Mouse (Mus musculus) neural tube, postnatal 0 days (tissue): ENCODE measurements around the gene Kcnh1. TPM values are rescaled to one million over a fixed set of nuclear protein-coding genes. Genes with fewer than 3 reads are reported as not detected.

Experiments
- polyA plus RNA-seq: library from polyadenylated mRNA; unstranded; fragments of >200 nt; fragmentation: Nextera tagmentation; extraction: Ambion mirVana; gene quantifications from 2 replicates; pipeline ENCODE4 v1.2.1, GENCODE M21; 2015

Gene Kcnh1
- 4.5 and 4.9 TPM in 2 replicates for polyA plus RNA-seq

DNA sequence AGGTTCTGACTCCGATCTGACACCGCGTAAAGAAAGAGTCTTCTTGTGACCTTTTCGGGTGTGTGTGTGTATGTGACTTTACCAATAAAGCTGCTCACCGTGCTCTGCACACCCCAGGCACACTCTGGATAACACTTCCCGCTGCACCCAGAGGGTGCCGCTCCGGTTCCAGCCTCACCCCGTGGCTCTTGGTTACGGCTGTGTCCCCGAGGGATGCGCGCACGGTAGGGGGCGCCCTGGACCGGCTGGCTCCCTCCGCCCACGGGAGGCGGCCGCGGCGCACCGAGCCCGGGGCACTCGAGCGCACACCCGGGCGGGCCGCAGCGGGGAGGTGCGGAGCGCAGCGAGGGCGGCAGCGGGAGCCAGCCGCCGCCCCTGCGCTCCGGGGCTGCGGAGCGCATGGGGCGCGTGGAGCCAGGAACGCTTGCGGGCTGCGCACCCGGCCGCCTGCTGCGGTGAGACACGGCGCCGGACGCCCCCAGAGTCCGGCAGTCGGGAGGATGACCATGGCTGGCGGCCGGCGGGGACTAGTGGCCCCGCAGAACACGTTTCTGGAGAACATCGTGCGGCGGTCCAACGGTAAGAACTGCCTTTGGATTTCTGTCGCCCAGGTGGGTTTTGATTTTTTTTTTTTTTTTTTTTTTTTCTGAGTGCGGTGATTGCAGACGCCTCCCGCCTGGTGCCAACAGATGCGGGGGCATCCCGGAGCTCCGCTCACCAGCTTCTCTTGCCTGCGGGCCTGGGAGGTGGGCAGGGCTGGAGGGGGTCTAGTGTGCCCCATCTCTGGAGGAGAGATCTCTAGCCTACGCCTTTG lies at the start of gene Kcnh1:
Gene Kcnh1 (plus strand): TSS at position 267 of the 814 bp plus-strand sequence.

Other genes starting within 250 kb of the Kcnh1 start
- 1.4 and 1.9 TPM in 2 replicates for gene Rd3, start 213.4 kb upstream of the Kcnh1 start, polyA plus RNA-seq
- 2.6 and 2.9 TPM in 2 replicates for gene Traf5, start 98.2 kb upstream of the Kcnh1 start, polyA plus RNA-seq
- gene Rcor3, start 52.7 kb upstream of the Kcnh1 start, polyA plus RNA-seq = 50.9 and 59.0 TPM in 2 replicates